Mouse (Mus musculus): ENCODE measurements around the gene 4931429L15Rik.

The 4931429L15Rik gene

DNA sequence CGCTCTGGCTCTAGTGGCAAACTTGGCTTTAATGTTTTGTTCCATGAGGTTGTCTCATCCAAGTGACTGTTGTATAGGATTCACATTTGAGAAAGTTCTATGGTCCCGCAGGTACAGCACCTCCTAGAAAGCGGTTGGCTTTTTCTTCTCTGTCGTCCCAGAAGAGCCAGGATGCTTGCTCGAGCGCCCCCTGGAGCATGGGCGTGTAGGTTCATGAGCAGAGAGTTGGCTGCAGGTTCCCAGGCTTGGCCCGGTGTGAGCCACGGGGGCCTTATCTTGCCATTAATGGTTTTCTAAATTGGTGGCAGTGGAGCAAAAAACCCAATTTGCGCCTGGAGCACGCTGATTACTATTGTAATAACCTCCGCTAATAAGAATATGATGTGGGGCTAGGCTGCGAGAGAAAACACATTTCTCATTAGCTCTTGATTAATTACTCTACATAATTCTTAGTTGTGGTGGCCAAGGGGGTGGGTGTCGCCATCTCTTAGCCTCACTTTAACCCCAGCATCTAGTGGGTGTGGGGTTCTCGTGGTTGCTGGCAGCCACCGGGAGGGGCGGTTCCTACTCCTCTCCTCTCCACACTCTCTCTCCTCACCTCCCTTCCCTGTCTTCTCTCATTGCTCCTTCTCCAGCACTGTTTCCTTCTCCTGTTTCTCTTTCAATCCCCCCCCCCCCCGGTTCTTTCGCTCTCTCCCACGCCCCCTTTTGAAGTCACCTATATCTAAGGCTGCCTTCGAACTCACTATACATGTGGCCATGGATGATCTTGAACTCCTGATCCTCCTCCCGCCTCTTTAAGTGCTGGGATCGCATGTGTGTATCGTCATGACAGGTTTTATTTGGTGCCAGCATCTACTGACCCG, 8.2 kb upstream of the 4931429L15Rik start:
- peak; percentile 70 for DNase-seq (ENCODE audit: low spot score)

DNA sequence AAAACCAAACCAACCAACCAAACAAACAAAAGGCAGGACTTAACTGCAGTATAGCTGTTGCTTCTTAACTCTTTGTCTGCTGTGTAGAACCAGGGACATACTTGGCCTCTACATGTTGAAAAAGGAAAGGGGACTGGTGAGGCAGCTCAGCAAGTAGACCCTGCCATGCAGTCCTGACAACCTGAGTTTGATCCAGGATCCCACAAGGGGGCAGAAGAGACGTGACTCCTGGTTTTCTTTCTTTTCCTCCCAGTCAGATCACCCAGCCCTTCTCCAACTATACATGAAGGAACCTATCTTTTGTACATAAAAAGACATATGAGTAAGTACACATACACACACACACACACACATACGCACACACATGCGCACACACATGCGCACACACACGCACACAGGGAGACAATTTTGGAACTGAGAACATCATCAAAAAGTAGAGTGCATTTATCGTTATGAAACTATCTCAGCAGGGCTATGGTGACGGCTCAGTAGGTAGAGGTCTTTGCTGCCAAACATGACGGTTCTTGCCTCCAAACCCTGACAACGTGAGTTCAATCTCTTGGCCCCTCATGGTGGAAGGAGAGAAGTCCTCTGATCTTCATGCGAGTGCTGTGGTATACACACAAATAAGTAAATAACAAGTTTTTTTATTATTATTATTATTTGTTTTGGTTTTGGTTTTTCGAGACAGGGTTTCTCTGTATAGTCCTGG, 7.1 kb upstream of the 4931429L15Rik start:
- DNase-seq (ENCODE audit: low spot score), result no peak

DNA sequence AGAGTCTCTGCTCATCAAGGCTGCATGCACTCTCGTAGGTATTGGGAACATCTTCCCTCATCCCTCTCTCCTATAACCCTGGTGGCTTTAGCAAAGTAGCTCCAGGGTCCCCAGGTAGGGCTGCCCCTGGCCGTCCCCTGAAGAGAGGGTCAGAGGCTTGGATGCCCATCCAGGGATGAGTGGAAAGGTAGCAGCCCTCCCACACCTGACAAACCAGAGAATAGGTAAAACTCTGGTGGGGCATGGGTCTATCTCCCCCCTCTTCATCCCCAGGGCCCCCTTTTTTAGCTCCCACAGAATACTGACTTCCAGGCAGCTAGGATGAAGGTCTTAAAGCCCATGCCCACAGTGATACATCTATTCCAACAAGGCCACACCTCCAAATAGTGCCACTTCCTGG, 675 bp upstream of the 4931429L15Rik start:
- no peak for DNase-seq (ENCODE audit: low spot score)

DNA sequence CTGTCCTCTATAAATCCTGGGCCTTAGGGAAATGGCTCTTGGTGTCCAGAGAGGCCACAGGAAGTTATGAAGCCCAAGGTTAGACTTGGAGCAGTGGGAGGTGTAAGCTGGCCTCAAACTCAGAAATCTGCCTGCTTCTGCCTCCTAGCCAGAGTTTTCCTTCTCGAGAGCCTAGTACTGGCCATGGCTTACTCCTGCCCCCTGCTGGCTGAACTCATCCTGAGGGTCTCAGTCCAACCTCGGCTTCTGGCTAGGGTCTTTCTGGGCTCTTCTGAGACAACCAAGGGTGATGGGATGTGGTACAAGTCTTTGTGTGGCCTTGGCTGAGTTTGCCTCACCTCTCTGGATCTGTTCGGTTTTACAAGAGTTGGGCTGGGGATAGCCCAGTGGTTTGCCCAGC, 1.8 kb downstream of the 4931429L15Rik start:
- DNase-seq (ENCODE audit: low spot score), result no peak

DNA sequence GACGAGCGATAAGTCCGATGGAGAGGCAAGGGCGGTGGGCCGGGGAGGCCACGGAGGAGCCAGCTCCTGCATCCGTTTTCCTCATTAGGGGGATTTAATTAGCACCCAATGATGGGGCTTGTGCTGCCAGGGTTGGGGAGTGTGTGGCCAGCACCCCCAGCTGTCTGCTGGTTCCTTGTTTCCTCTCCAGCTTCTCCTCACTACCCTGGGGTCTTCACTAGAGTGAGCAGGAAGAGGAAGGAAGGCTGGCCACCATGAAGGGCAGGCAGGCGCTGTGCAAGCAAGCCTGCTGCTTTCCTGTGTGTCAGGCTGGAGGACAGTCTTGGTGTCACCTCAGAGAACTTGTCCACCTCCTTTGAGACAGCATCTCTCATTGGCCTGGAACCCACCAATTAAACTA, 2.9 kb downstream of the 4931429L15Rik start:
- no peak for DNase-seq (ENCODE audit: low spot score)

DNA sequence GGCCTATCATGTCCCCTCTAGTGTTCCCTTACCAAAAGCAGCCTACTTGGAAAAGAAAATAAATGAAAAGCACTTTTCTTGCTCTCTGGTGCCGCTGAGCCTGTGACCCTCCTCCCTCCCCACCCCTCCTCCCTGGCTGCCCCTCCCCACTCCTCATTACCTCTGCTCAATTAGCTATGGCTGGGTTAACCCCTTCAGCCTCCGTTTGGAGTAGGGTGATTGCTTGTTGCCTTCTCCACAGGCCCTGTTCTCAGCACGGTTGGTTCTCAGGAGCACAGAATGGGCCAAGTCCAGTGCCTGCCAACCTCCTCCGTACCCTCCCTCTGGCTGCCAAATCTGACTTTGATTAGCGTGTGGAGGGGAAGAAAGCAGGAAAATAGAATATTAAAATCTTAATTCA, 3.4 kb downstream of the 4931429L15Rik start:
- DNase-seq (ENCODE audit: low spot score), result no peak

DNA sequence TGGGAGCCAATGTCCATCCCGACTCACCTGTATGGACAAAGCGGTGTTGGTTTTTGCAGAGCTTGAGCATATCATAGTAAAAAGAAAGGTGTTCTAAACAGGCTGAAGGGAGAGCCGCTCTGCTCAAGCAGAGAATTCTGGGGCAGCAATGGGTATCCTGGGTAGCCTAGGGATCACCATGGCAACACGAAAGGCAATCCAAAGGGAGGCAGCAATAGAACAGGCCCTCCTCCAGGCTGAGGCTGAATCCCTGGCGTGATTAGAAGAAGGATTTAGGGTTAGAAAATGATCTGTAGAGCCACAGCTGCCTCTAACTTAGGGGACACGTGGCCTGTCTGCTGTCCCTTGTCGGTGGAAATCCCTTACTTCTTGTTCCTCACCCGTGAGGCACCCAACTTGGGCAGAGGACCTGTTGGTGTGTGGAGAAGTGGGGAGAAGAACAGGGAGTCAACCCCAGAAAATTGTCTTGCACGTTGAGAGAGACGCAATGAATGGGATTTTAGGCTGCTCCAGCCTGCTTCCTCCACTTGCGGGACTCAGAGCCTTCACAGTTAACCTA, 3.9 kb downstream of the 4931429L15Rik start:
- DNase-seq (ENCODE audit: low spot score), result no peak

DNA sequence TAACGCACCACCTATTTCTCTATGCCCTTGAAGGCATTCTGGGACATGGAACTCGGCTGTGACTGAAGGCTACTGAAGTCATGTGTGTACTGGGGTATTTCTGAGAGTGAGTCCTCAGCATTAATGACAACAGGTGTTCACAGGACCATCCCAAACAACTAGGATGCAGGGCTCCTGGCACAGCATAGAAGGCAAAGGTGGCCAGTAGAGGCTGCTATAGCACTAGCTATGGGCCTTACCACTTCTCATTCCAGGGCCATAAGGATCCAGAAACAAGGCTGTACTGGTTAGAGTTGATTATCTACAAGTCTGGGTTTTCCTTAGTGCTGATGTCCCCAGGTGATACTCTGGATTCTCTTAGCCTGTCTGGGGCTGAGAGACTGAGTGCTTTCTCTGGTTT, 4.9 kb downstream of the 4931429L15Rik start:
- no peak for DNase-seq (ENCODE audit: low spot score)

DNA sequence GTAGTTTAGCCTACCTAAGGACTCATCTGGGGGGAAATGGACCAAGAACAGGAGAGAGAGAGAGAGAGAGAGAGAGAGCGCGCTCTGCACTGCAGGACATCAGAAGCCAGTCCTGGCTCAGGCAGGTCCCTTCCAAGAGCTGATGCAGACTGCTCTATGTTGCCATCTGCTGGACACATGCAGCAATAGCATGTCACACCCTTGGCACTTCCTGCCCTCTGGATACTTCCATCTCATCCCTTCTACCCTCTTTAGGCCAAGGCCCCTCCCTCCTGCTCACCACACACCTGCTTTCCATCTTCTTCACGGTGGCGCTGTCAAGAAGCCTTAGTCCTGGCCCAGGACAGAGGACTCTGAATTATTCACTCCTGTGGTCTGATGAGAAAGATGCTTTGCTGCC, 5.3 kb downstream of the 4931429L15Rik start:
- DNase-seq (ENCODE audit: low spot score), result peak; percentile 27

DNA sequence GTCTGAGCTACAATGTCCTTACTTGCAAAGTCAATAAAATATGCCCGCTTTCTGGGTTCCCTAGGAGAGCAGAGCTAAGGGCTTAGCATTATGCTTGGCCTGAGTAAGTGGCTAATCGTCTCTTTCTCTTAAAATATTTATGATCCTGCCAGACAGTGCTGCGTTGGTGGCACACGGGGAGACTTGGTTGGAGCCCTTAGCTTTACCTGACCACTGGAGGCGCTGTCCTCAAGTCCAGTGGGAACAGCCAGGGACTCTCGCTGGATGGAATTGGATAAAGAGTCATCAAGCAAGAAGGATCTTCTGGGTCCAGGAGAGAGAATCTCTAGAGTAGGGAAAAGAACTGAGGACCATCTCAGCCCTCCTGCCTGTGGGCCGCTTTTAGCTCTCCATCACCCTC, 10.7 kb downstream of the 4931429L15Rik start:
- DNase-seq (ENCODE audit: low spot score), result no peak

DNA sequence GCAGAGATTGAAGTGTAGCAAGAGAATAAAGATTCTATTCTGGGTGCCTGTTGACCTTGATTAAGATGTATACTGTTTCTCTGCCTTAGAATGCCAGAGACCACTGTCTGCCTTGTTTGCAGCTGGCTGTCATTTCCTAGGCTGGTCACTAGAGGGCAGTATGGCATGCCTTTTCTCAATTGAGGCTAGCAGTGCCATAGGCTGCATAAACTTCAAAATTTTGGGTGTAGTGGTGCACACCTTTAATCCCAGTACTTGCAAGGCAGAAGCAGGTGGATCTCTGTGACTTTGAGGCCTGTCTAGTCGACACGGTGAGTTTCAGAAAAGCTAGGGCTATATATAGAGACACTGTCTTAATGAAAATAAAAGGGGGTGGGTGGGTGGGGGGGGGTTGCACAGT, 17.6 kb downstream of the 4931429L15Rik start:
- peak; percentile 38 for DNase-seq (ENCODE audit: low spot score)

DNA sequence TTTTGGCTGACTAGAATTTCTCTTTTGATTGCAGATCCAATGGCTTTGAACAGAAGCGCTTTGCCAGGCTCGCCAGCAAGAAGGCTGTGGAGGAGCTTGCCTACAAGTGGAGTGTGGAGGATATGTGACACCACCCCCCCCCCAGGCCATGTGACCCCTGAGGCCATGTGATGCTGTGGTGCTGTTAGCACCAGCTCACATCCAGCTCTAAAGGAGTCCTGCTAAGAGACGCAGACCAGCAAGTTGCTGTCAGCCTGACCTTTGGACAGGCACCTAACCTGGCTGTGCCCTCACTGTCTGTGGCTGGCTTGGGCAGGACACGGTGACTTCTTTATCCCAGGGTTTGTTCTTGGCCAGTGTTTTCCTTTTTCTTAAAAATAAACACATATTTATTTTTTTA, 21.4 kb downstream of the 4931429L15Rik start:
- DNase-seq (ENCODE audit: low spot score), result no peak

DNA sequence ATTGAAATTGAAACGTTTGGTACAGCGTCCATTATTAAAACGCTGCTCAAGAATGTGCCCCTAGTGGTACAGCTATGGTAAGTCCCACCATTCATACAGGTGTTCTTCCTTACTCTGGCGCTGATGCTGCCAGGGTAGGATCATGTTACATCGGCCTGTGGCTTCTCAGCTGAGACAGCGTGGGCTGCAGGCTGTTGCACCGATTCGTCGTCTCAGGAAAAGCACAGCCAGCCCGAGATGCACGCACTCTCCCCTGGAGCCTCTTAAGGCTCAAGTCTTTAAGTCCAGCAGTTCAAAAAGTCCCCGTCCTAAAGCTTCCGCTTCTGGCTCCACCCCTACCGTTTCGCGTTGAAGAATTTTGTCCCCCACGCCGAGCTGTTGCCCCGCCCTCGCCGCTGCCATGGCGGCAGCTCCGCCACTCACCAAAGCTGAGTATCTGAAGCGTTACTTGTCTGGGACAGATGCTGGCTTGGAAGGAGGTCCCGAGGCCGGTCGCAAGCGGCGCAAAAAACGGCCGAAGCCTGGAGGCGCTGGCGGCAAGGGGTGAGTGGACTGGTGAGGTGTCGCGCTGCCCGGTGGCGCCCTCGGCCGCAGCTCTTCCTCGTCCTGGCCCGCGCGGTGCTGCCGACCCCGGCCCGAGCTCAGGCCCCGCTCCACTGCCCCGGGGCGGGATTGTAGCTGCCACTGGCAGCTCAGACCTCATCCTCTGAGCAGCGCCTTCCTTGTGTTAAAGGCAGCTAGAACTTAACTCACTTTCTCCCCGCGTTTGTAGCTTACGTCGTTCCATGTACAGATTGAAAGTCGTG, 37.0 kb downstream of the 4931429L15Rik start, which contains the start of gene Bud13:
Bud13 (plus strand) TSS at position 378 of the 806 bp plus-strand sequence.
- peak; percentile 93 for DNase-seq (ENCODE audit: low spot score)

DNA sequence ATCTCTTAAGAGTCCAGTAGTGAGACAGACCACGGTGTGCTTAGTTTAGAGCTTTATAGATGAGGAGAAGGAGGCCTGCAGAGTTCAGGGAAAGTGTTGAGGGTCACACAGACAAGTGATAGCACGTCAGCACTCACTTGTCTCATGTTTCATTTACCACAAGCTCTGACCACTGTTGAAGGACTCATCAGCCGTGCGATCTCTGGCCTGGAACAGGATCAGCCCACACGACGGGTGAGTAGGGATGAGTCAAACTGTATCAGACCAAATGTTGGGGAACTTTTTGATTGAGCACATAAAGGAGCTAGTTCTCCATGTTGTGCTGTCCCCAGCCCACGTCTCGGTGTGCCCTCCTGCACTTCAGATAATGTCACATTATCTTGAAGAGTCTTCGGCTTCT, 45.3 kb downstream of the 4931429L15Rik start:
- DNase-seq (ENCODE audit: low spot score), result no peak

DNA sequence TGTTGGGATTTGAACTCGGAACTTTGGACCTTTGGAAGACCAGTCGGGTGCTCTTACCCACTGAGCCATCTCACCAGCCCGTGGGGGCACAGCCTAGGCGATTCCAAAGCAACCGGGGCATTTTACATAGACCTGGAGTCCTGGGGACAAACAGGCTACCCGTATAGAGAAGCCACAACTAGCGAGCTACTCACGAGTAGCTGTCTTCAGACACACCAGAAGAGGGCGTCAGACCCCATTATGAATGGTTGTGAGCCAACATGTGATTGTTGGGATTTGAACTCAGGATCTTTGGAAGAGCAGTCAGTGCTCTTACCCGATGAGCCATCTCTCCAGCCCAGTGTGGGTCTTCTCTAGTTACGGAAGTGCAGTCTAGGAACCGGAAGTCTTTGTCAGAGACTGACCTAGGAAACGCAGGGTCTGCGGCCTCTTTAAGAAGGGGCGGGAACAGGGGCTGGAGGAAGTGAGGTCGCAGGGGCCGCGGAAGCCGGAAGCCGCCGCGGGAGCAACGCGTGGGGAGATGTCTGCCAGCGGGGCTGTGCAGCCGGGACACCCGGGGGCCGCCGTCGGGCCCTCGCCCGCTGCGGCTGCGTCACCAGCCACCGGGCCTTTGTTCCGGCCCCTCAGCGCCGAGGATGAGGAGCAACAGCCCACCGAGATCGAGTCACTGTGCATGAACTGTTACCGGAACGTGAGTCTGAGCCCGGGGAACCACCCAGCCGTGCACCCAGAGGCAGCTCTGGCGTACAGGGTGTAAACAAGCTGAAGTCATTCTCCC, 46.9 kb downstream of the 4931429L15Rik start, which contains the start of gene Zpr1:
Zpr1 (plus strand) TSS at position 388 of the 778 bp plus-strand sequence.
- peak; percentile 89 for DNase-seq (ENCODE audit: low spot score)

DNA sequence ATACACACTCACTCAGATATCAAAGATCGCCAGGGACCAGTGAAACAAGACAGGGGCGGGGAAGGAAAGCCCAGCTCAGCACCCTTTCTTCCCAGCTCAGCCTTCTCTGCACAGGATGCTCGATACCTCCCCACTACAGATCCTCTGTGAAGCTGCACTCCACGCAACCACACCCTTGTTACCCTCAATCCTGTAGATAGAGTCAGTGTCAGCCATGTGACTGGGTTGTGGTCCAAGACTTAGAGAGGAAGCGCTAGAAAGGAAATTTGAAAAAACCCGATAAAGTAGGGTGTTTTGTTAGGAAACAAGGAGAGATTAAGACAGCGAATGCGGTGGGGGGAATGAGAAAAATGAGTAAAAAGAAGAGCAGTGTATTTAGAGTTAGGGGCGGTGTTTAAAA, 47.7 kb downstream of the 4931429L15Rik start:
- no peak for DNase-seq (ENCODE audit: low spot score)

DNA sequence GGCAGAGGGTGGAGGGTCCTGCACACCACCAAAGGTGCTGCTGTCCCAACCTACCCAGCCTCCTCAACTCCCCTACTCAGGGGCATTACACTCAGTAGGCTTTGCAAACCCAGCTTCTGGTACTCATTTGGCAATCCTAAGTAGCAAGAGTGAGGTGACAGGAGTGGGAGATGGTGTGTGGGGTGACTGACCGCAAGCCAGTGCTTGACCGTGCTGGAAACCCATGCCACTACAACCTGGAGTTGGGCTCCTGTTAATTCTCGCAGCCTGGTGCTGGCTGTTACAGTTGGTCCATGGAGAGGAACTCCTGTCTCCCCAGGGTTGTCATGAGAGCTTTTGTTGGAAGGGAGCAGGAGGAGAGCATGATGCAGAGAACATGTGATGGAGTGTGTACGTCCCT, 49.0 kb downstream of the 4931429L15Rik start:
- no peak for DNase-seq (ENCODE audit: low spot score)

DNA sequence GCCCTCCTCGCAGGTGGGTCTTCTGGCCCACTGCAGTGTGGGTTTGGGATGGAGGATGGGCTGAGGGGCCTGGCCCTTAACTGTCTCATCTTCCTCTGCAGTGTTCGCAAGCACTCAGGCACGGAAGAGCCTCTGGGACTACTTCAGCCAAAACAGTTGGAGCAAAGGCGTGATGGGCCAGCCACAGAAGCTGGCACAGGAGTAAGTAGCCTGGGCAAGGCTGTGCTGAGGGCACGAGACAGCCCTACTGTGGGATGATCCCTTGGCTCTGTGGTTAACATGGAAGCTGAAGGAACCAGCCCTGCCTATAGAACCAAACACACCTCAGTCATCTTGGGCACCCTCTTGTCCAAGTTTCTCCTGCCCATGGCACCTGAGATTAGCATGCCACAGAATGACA, 50.7 kb downstream of the 4931429L15Rik start:
- no peak for DNase-seq (ENCODE audit: low spot score)

DNA sequence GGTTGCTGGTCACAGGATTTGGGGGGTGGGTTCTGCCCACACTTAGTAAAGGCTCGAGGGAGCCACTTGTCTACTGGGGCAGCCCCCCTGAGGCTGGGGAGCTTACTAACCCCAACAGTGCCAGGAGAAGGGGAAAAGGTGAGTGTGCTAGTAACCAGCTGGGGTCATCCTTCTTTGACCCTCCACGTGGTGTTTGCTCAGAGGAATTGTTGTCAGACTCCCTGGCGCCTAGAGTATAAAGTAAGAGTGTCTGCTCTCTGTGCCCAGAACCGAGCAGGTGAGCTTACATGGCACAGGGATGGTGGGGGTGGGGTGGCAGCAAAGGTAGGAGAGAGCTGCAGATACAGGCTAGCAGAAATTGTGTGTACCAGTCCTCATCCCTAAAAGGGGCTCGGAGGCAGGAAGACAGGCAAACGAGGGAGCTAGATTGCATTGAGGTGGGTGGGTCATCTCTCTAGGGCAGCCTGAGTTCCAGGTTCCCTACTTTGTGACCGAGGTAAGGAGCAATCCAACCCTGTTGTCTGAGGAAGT, 51.4 kb downstream of the 4931429L15Rik start, which contains the start of gene Apoa5:
Apoa5 (plus strand) TSS at position 291 of the 531 bp plus-strand sequence.
- DNase-seq (ENCODE audit: low spot score), result no peak

DNA sequence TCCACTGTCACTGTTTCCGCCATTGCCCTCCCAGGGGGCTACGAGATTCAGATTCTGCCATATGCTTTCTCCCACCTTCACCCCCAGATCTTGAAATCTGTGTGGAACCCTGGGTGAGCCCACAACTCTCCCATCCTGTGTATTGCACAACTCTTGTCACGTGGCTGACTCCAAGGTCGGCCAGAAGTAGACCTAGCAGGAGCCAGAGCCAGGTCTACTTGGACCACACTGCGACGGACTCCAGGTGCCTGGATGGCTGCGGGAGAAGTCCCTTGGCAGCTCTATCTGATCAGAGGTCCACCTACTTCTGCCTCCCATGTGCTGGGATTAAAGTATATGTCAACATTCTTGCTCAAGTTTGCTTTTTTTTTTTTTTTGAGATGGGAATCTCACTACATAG, 58.7 kb downstream of the 4931429L15Rik start:
- no peak for DNase-seq (ENCODE audit: low spot score)

DNA sequence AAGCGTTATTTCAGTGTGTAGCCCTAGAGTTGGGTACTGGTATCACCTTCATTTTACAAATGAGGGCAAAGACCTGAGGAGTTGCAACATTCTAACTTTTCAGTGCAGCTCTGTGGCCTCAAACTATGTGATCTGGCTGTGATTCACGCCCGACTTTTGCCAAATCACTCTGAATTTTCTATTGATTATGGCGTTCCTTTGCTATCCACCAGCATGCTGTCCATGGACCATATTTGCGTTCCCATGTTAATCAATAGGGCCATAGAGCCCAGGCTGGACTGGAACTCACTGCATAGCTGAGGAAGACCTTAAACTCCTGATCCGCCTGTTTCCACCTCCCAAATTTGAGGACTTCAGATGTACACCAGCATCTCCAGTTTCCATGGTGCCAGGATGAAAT, 60.7 kb downstream of the 4931429L15Rik start:
- no peak for DNase-seq (ENCODE audit: low spot score)

Measured in testis, postnatal 14 days (tissue).